ENCODE assay signal across 16 mouse cellular contexts in genomic region chr6:136710408-136710807, GRCm38 (mm10).
"Had no signal": no experiment of that assay in that cellular context is flagged by ENCODE, and none has a peak within 500 bp of the region (broad histone marks: within the 10 kb centered on the region; RNA-seq: fewer than 3 reads in every experiment).

No protein-coding gene starts in this region.

- DNase-seq: gastrocnemius, postnatal 14 days; heart, adult 18-20 months; heart, postnatal 10 days; heart, postnatal 4 days; kidney, adult 18-20 months; kidney, adult 8-10 months; kidney, postnatal 10 days; kidney, postnatal 25 days; kidney, postnatal 4 days; layer of hippocampus, postnatal 36 days; left cerebral cortex, postnatal 4 days had no signal

- ATAC-seq: hindbrain, embryonic 16.5 days; inflammation-experienced regulatory T-cells, adult 6 months; intestine, embryonic 15.5 days; intestine, postnatal 0 days; liver, embryonic 12.5 days had no signal
